Mouse (Mus musculus) embryonic facial prominence, embryonic 15.5 days (tissue): Measurements from ENCODE around the gene Myl10. TPM values are rescaled to one million over a fixed set of nuclear protein-coding genes. Genes with fewer than 3 reads are reported as not detected.
"Not testable (repeated sequence)": the region's sequence is repeated elsewhere in the genome, so short reads cannot be mapped to it uniquely, and the experiment has no call there.

Experiments
- ATAC-seq: fragments of 200-750 bp; cut with Nextera tagmentation; 2 replicates; pipeline ENCODE4 v1.8.0; 2017; ENCODE audit warnings: low read depth, moderate TSS enrichment; ENCODE audit not compliant: insufficient number of reproducible peaks, low FRiP score, low TSS enrichment
- H3K27ac ChIP-seq: fragments of 300-500 bp; sonication (generic); replicated peaks from 2 replicates; pipeline ENCODE4 v1.5.1; 2015; ENCODE audit warnings: mild to moderate bottlenecking, inconsistent platforms
- H3K27me3 ChIP-seq: fragments of 300-500 bp; sonication (generic); 2 replicates; pipeline ENCODE4 v1.6.1; 2015; ENCODE audit warnings: inconsistent platforms
- H3K36me3 ChIP-seq: fragments of 300-500 bp; sonication (generic); 2 replicates; pipeline ENCODE4 v1.6.1; 2015; ENCODE audit warnings: mild to moderate bottlenecking, inconsistent platforms
- H3K4me1 ChIP-seq: fragments of 300-500 bp; sonication (generic); 2 replicates; pipeline ENCODE4 v1.6.1; 2015; ENCODE audit warnings: inconsistent platforms
- H3K4me2 ChIP-seq: fragments of 300-500 bp; sonication (generic); replicated peaks from 2 replicates; pipeline ENCODE4 v1.6.1; 2015; ENCODE audit warnings: mild to moderate bottlenecking, inconsistent platforms
- H3K4me3 ChIP-seq: fragments of 300-500 bp; sonication (generic); replicated peaks from 2 replicates; pipeline ENCODE4 v1.5.1; 2015; ENCODE audit warnings: mild to moderate bottlenecking, inconsistent platforms
- H3K9ac ChIP-seq: fragments of 300-500 bp; sonication (generic); 2 replicates; pipeline ENCODE4 v1.6.1; 2015; ENCODE audit warnings: inconsistent platforms
- H3K9me3 ChIP-seq: fragments of 300-500 bp; sonication (generic); replicated peaks from 2 replicates; pipeline ENCODE4 v1.6.1; 2016; ENCODE audit warnings: inconsistent platforms
- WGBS: fragments of 180-500 bp; shearing (Covaris S2); methylation state at CpG from one replicate; pipeline ENCODE4 v1.1.7; 2015; 5-methylcytosine and 5-hydroxymethylcytosine counted together
- polyA plus RNA-seq: library from polyadenylated mRNA; unstranded; fragments of >200 nt; fragmentation: Nextera tagmentation; extraction: Ambion mirVana; gene quantifications from 2 replicates; pipeline ENCODE4 v1.2.1, GENCODE M21; 2015

The Myl10 gene
- polyA plus RNA-seq, 1 experiment from 2014 or later, result not detected

DNA sequence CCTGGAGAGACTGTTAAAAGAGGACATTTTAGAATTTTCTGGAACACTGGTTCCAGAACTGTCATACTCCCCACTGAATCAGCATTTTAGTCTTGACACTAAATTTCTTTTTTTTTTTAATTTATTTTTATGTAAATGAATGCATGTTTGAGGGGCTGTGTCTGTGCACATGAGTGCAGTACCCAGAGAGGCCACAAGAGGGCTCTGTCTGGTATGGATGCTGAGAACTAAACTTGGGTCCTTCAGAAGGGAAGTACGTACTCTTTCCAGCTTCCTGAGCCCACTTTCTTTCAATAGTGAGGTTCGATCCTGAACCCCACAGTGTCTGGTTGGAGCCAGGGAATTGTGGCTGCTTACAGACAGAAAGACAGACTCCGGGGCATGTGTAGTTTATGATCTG is 12.6 kb downstream of the Myl10 start:
- ATAC-seq, result no peak
- no peaks in the 10 kb centered on the region for H3K36me3 ChIP-seq
- H3K4me3 ChIP-seq, result no peak overlapping the region
- H3K4me1 ChIP-seq, result peaks cover 15% of the 10 kb centered on the region
- no peak overlapping the region for H3K4me2 ChIP-seq
- H3K27ac ChIP-seq, result no peak overlapping the region
- no peak overlapping the region for H3K9ac ChIP-seq
- no peaks in the 10 kb centered on the region for H3K9me3 ChIP-seq
- WGBS, result 94% methylated on average over 3 of the region's 3 CpGs
- peaks cover 3% of the 10 kb centered on the region; the same call in 1 of the 2 replicates for H3K27me3 ChIP-seq

DNA sequence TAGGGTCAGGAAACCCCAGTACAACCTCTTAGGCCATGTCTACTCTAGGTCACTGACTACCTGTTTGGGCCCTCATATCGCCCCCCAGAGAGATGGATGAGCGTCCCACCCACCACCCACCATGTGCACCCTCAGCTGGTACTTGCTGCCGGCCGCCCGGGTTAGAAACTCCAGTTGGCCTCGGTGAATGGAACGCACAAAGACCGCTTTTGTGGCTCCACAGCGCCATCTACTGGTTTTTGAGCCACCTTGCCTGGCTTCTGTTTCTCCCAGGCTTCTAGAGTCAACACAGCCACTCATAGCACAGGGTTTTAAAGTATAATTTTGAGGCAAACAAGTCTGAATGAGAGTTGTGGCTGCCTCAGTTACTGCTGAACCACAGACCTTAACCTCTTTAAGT is 13.9 kb downstream of the Myl10 start:
- no peaks in the 10 kb centered on the region for H3K36me3 ChIP-seq
- H3K9ac ChIP-seq, result no peak overlapping the region
- H3K27ac ChIP-seq, result no peak overlapping the region
- H3K27me3 ChIP-seq, result peaks cover 3% of the 10 kb centered on the region; the same call in 1 of the 2 replicates
- peak; percentile 13; the same call in 1 of the 2 replicates for ATAC-seq
- no peak overlapping the region for H3K4me3 ChIP-seq
- no peaks in the 10 kb centered on the region for H3K9me3 ChIP-seq
- 0% methylated on average over 9 of the region's 9 CpGs for WGBS
- H3K4me2 ChIP-seq, result no peak overlapping the region
- peaks cover 15% of the 10 kb centered on the region for H3K4me1 ChIP-seq

DNA sequence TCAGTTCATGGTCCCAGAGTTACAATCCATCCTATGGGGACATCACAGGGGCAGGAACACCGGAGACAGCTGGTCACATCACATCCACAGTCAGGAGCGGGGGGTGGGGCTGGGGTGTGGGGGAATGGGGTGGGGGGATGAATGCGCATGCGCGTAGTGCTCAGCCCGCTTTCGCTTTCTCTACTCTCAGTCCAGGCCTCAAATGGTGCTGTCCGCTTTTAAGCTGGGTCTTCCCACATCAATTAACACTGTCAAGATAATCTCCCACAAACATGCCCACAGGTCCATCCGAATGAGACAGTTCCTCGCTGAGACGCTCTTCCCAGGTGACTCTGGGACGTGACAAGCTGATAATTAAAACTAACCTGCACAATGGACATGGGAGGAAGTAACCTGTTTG is 15.2 kb downstream of the Myl10 start:
- no peaks in the 10 kb centered on the region for H3K36me3 ChIP-seq
- no peak overlapping the region for H3K4me2 ChIP-seq
- H3K4me3 ChIP-seq, result no peak overlapping the region
- peaks cover 15% of the 10 kb centered on the region for H3K4me1 ChIP-seq
- H3K27me3 ChIP-seq, result peaks cover 3% of the 10 kb centered on the region; the same call in 1 of the 2 replicates
- no peak for ATAC-seq
- no peak overlapping the region for H3K27ac ChIP-seq
- H3K9me3 ChIP-seq, result no peaks in the 10 kb centered on the region
- H3K9ac ChIP-seq, result no peak overlapping the region
- 73% methylated on average over 12 of the region's 12 CpGs for WGBS

DNA sequence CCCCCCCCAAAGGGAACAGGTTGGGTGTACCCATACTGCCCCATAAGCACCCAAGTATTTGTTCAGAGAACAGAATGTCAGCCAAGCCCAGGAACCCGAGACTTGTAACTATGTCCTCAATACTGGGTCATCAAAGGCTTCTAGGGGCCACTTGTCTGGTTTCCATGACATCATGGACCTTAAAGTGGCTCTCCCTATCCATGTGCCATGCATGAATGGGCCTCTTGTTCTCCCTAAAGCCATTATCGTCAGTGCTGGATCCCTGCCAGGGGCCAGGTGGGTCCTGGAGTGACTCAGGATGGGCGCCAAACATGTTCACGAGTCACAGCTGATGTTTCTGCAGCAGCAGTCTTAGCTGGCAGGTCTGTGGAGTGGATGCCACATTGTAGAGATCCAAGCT is 17.8 kb downstream of the Myl10 start:
- Histone ChIP-seq H3K4me3 (no peak overlapping the region), H3K27me3 (peaks cover 17% of the 10 kb centered on the region), H3K36me3 (no peaks in the 10 kb centered on the region), H3K9me3 (no peaks in the 10 kb centered on the region), H3K4me2 (no peak overlapping the region), H3K27ac (no peak overlapping the region), H3K9ac (no peak overlapping the region), H3K4me1 (peaks cover 17% of the 10 kb centered on the region)
- WGBS, result 39% methylated on average over 4 of the region's 4 CpGs
- ATAC-seq, result no peak

DNA sequence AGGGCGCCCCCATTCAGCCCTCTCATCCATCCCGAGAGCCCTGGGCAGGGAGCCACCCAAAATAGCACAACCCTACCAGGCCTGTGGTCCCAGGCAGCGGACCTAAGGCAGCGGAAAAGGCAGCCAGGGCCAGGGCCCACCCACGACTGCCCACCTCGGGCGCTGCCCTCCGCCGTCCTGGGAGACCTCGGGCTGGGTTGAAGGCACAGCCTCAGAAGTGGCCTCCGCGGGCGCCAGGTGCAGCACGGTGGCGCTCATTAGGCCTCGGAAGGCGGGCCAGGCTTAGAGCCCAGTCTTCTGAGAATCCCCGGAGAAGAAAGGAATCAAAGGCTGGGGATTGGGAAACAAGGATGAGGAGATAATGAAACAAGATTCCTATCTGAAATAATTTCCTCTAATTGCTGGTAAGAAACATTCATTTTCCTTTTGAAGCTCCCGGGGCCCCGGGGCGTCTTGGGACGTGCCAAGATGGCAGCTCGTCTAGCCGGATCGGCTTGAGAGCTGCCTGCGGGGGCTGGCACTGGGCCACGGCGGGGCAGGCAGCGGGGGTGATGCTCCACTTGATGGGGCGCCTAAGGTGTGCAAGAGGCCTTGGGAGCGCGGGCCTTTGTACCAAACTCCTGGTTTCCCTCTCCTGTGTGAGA is 21.4 kb downstream of the Myl10 start:
- H3K4me3 ChIP-seq, result peak overlapping the region; percentile 15; the same call in 1 of the 2 replicates
- H3K9me3 ChIP-seq, result no peaks in the 10 kb centered on the region
- WGBS, result 17% methylated on average over 32 of the region's 32 CpGs
- H3K4me1 ChIP-seq, result peaks cover 14% of the 10 kb centered on the region
- H3K36me3 ChIP-seq, result no peaks in the 10 kb centered on the region
- H3K9ac ChIP-seq, result no peak overlapping the region
- peaks cover 16% of the 10 kb centered on the region for H3K27me3 ChIP-seq
- no peak overlapping the region; the same call in 1 of the 2 replicates for H3K27ac ChIP-seq
- peak overlapping the region; percentile 37 for H3K4me2 ChIP-seq
- ATAC-seq, result peak; percentile 31; the same call in 1 of the 2 replicates

DNA sequence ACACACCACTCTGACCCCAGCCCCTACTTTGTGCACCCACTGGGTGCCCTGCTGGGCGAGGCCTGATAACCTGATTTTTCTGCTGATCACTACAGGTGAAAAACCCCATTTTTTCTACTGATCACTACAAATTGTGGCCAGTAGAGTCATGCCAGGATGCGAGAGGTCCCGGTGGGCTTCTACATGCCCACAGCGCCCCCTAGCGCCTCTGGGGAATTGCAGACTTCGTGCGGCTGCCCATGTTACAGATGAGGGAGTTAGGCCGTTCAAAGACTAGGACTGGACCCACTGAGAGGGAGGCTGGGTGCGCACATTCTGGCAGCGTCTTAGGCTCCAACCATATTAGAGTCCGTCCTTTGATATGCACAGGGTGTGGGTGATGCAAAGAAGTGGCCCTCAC is 21.9 kb downstream of the Myl10 start:
- peak overlapping the region; percentile 37 for H3K4me2 ChIP-seq
- peaks cover 14% of the 10 kb centered on the region for H3K4me1 ChIP-seq
- H3K36me3 ChIP-seq, result no peaks in the 10 kb centered on the region
- H3K9me3 ChIP-seq, result no peaks in the 10 kb centered on the region
- no peak for ATAC-seq
- peaks cover 16% of the 10 kb centered on the region for H3K27me3 ChIP-seq
- no peak overlapping the region for H3K9ac ChIP-seq
- H3K27ac ChIP-seq, result no peak overlapping the region
- no peak overlapping the region for H3K4me3 ChIP-seq
- 19% methylated on average over 11 of the region's 11 CpGs for WGBS

DNA sequence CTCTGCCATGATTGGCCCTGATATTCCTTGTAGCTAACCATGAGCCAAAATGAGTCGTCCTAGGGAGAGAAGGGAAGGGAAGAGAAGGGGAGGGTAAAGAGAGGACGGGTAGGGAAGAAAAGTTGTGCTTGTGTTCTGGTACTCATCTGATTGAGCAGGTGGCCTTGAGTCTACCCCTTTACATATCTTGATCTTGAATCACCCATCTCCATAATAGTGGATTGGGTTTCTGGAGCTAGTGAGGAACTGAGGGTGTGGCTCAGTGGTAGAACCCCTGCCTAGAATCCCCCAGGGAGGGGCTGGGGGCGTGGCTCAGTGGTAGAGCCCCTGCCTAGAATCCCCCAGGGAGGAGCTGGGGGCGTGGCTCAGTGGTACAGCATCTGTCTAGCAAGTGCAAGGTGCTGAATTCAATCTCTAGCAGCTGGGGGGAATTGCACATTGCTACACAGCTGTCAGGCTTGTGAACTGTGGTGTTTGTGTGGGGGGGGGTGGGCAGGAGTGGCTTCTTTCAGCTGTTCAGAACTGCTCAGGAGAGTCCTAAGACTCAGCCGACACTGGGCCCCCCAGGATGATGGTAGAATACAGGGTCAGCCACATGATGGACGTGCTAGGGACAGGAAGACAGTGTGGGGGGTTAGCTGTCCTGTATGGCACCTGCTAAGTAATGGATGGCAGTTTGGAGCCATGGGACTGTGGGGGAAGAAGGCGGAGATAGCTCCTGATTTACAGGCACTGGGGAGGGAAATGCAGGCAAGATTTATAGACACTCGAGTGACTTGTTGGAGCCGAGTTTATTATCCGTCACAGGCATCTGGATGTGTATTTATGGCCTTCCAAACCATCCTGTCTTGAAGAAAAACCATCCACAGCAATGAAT is 24.0 kb downstream of the Myl10 start:
- no peak overlapping the region for H3K27ac ChIP-seq
- H3K27me3 ChIP-seq, result peaks cover 16% of the 10 kb centered on the region
- H3K4me2 ChIP-seq, result no peak overlapping the region
- peaks cover 14% of the 10 kb centered on the region for H3K4me1 ChIP-seq
- no peaks in the 10 kb centered on the region for H3K36me3 ChIP-seq
- H3K4me3 ChIP-seq, result no peak overlapping the region
- 55% methylated on average over 10 of the region's 10 CpGs for WGBS
- H3K9ac ChIP-seq, result no peak overlapping the region
- no peak for ATAC-seq
- no peaks in the 10 kb centered on the region for H3K9me3 ChIP-seq

DNA sequence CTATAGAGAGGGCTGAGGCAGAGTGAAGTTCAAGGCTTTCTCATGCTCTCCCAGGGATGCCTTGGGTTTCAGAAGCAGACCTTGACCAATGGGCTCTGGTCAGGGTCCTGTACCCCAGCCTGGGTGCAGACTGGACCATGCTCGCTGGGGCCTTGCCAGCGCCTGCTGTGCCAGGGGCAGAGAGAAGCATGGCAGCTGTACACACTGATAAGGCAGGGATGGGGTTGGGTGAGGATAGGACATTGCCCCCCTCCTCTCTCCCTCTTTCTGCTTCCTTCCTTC is 24.6 kb downstream of the Myl10 start:
- H3K9ac ChIP-seq, result no peak overlapping the region
- peaks cover 14% of the 10 kb centered on the region for H3K4me1 ChIP-seq
- H3K36me3 ChIP-seq, result no peaks in the 10 kb centered on the region
- H3K4me3 ChIP-seq, result no peak overlapping the region
- ATAC-seq, result no peak
- H3K4me2 ChIP-seq, result no peak overlapping the region
- no peak overlapping the region for H3K27ac ChIP-seq
- H3K27me3 ChIP-seq, result peaks cover 16% of the 10 kb centered on the region
- WGBS, result 89% methylated on average over 2 of the region's 2 CpGs
- H3K9me3 ChIP-seq, result no peaks in the 10 kb centered on the region

DNA sequence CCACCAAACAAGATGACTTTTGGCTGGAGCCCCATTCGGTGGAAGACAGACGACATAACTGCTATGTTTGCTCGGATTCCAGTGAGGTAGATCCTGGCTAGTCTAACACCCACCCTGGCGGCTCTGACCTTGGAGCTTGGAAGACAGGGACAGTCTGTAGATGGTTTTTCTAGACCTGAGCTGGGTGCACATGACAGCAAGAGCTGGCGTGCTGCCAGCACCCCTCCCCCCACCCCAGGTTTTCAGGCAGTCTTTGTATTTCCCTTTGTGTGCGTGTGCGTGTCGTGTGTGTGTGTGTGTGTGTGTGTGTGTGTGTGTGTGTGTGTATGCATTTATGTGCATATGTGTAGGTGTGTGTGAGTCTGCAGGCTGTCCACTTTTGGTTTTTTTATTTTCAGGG is 25.7 kb downstream of the Myl10 start:
- WGBS, result 52% methylated on average over 8 of the region's 8 CpGs
- H3K27me3 ChIP-seq, result peaks cover 16% of the 10 kb centered on the region
- peaks cover 14% of the 10 kb centered on the region for H3K4me1 ChIP-seq
- H3K4me3 ChIP-seq, result no peak overlapping the region
- H3K9ac ChIP-seq, result no peak overlapping the region
- H3K27ac ChIP-seq, result no peak overlapping the region
- H3K4me2 ChIP-seq, result no peak overlapping the region
- H3K36me3 ChIP-seq, result no peaks in the 10 kb centered on the region
- no peak for ATAC-seq
- no peaks in the 10 kb centered on the region for H3K9me3 ChIP-seq

DNA sequence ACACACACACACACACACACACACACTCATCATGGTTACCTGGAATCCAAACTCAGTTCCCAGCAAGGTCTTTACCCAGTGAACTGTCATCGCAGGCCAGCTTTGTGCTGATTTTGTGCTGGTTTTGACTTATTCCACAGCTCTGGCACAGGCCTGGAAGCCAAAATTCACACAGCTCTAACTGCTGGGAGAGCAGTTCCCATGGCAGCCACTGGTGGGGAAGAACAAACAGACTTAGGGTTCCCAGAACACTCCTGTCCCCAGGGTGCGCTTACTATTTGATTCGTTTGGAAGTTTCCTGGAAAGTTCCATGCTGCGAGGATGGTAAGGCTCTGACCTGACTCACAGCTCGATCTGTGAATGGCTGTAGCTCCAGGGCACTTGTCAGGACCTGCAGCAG is 28.6 kb downstream of the Myl10 start:
- Histone ChIP-seq H3K27me3 (no peaks in the 10 kb centered on the region; the same call in 1 of the 2 replicates), H3K9me3 (no peaks in the 10 kb centered on the region), H3K9ac (no peak overlapping the region), H3K36me3 (no peaks in the 10 kb centered on the region), H3K27ac (no peak overlapping the region), H3K4me3 (no peak overlapping the region), H3K4me1 (no peaks in the 10 kb centered on the region), H3K4me2 (no peak overlapping the region)
- 48% methylated on average over 5 of the region's 5 CpGs for WGBS
- no peak for ATAC-seq

DNA sequence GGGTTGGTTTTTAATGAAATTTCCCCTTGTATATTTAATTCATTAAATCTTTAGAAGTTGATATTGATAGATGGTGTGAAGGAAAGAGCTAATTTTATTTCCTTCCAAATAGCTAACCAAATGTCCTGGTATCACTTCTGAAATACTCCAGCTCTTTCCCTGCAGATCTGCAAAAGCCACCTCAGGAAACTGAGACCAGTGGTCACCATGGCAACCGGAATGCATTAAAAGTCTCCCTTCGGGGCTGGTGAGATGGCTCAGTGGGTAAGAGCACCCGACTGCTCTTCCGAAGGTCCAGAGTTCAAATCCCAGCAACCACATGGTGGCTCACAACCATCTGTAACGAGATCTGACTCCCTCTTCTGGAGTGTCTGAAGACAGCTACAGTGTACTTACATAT is 33.3 kb downstream of the Myl10 start:
- H3K4me2 ChIP-seq, ATAC-seq, H3K27me3 ChIP-seq, H3K9ac ChIP-seq, H3K27ac ChIP-seq, H3K9me3 ChIP-seq, H3K36me3 ChIP-seq, H3K4me3 ChIP-seq, H3K4me1 ChIP-seq: not testable (repeated sequence)
- 97% methylated on average over 5 of the region's 5 CpGs for WGBS
